Mouse (Mus musculus) T-helper 2 cell (primary cell): ENCODE measurements around the gene Pdzd8.

Experiments
- in situ Hi-C: fragments of 300-600 bp; cut with MboI, MseI; formaldehyde crosslinking; loops from one replicate; pipeline ENCODE4 v1.15.1; 2025; ENCODE audit warnings: high pct_unique_total_duplicates

The Pdzd8 gene

GRCm38 (mm10) chr19:59345658-59346283 lies at the start of gene Pdzd8:
Gene Pdzd8 (minus strand): TSS chr19:59345780.
- in situ Hi-C loops = no loop called here

- in situ Hi-C loops = no loop called here
Measured at GRCm38 (mm10) chr19:59393777-59394441, 48.3 kb upstream of the Pdzd8 start.

GRCm38 (mm10) chr19:59388847-59389606 lies 43.4 kb upstream of the Pdzd8 start:
- in situ Hi-C loops = loop anchor here (10.0 kb wide), 1 partner anchor 566 kb away; no protein-coding TSS in a partner anchor

GRCm38 (mm10) chr19:59388399-59388798 lies 42.8 kb upstream of the Pdzd8 start:
- in situ Hi-C loops = loop anchor here (10.0 kb wide), 1 partner anchor 566 kb away; no protein-coding TSS in a partner anchor

- in situ Hi-C loops = loop anchor here (10.0 kb wide), 1 partner anchor 568 kb away; no protein-coding TSS in a partner anchor
Measured at GRCm38 (mm10) chr19:59387178-59387577, 41.6 kb upstream of the Pdzd8 start.

GRCm38 (mm10) chr19:59384582-59385495 lies 39.3 kb upstream of the Pdzd8 start:
- in situ Hi-C loops = loop anchor here (10.0 kb wide), 1 partner anchor 570 kb away; no protein-coding TSS in a partner anchor

GRCm38 (mm10) chr19:59382416-59382917 lies 36.9 kb upstream of the Pdzd8 start:
- in situ Hi-C loops = loop anchor here (10.0 kb wide), 1 partner anchor 572 kb away; no protein-coding TSS in a partner anchor

GRCm38 (mm10) chr19:59379995-59380394 lies 34.4 kb upstream of the Pdzd8 start:
- in situ Hi-C loops = loop anchor here (10.0 kb wide), 1 partner anchor 575 kb away; no protein-coding TSS in a partner anchor

- in situ Hi-C loops = no loop called here
Measured at GRCm38 (mm10) chr19:59376481-59376880, 30.9 kb upstream of the Pdzd8 start.

- in situ Hi-C loops = no loop called here
Measured at GRCm38 (mm10) chr19:59374940-59375339, 29.4 kb upstream of the Pdzd8 start.

GRCm38 (mm10) chr19:59372928-59373327 lies 27.3 kb upstream of the Pdzd8 start:
- in situ Hi-C loops = no loop called here

- in situ Hi-C loops = no loop called here
Measured at GRCm38 (mm10) chr19:59371016-59371415, 25.4 kb upstream of the Pdzd8 start.

GRCm38 (mm10) chr19:59367892-59368291 lies 22.3 kb upstream of the Pdzd8 start:
- in situ Hi-C loops = no loop called here

- in situ Hi-C loops = no loop called here
Measured at GRCm38 (mm10) chr19:59366724-59367123, 21.1 kb upstream of the Pdzd8 start.

GRCm38 (mm10) chr19:59363666-59364065 lies 18.1 kb upstream of the Pdzd8 start:
- in situ Hi-C loops = no loop called here

GRCm38 (mm10) chr19:59362646-59363045 lies 17.1 kb upstream of the Pdzd8 start:
- in situ Hi-C loops = no loop called here

- in situ Hi-C loops = no loop called here
Measured at GRCm38 (mm10) chr19:59360486-59360896, 14.9 kb upstream of the Pdzd8 start.

- in situ Hi-C loops = no loop called here
Measured at GRCm38 (mm10) chr19:59359202-59359601, 13.6 kb upstream of the Pdzd8 start.

- in situ Hi-C loops = no loop called here
Measured at GRCm38 (mm10) chr19:59357878-59358277, 12.3 kb upstream of the Pdzd8 start.

- in situ Hi-C loops = no loop called here
Measured at GRCm38 (mm10) chr19:59356843-59357595, 11.4 kb upstream of the Pdzd8 start.
